Mouse (Mus musculus) cerebellum, adult 8-10 months (tissue): ENCODE measurements around the gene Gm16430.
"Not testable (repeated sequence)": the region's sequence is repeated elsewhere in the genome, so short reads cannot be mapped to it uniquely, and the experiment has no call there.

Source experiments
- DNase-seq: peaks from one replicate; pipeline ENCODE4 v3.0.0; 2022

Gene Gm16430

GRCm38 (mm10) chrX:54621911-54622310 lies at the start of gene Gm16430:
TSS of gene Gm16430 (plus strand) at chrX:54622211.
- DNase-seq: not testable (repeated sequence)
